Mouse (Mus musculus) neutrophil, adult 59 days (primary cell): ENCODE results near the gene Vcl. TPM values are rescaled to one million over a fixed set of nuclear protein-coding genes. Genes with fewer than 3 reads are reported as not detected.

Experiments used
- total RNA-seq, 2 experiments: library from RNA; stranded (reverse); gene quantifications; 1 replicate in 1 of 2; 2 replicates in 1 of 2; pipeline ENCODE4 v1.2.4; 2023

Gene Vcl
- total RNA-seq = 100 to 1,000 TPM; 154 to 163 TPM

GRCm38 (mm10) chr14:20928848-20929745, at the start of gene Vcl:
Gene Vcl, plus strand, starts transcription at chr14:20929398.

GRCm38 (mm10) chr14:21052112-21052780, 123.0 kb downstream of the Vcl start, which contains the start of the genes Ap3m1 and Adk:
Gene Ap3m1, minus strand, starts transcription at chr14:21052508.
Gene Adk, plus strand, starts transcription at chr14:21052574.

Other genes with a start within 250 kb of the Vcl start
- gene Fut11, start 234.4 kb upstream of the Vcl start, total RNA-seq = 1 to 10 TPM; 4.9 TPM
- gene Chchd1, start 226.4 kb upstream of the Vcl start, total RNA-seq = 10 to 100 TPM; 19.2 to 24.1 TPM
- 100 to 1,000 TPM; 103 to 108 TPM for gene Zswim8, start 221.8 kb upstream of the Vcl start, total RNA-seq
- gene Ndst2, start 194.8 kb upstream of the Vcl start, total RNA-seq = 10 to 100 TPM; 37.6 to 47.6 TPM
- 10 to 100 TPM; 55.2 to 58.4 TPM for gene Camk2g, start 135.3 kb upstream of the Vcl start, total RNA-seq
- gene Plau, start 92.7 kb upstream of the Vcl start, total RNA-seq = 10 to 100 TPM; 28.2 to 28.4 TPM
- gene Ap3m1, start 123.1 kb downstream of the Vcl start, total RNA-seq = 10 to 100 TPM; 67.4 to 68.6 TPM
- gene Adk, start 123.2 kb downstream of the Vcl start, total RNA-seq = 10 to 100 TPM; 27.5 to 31.3 TPM